Mouse (Mus musculus) heart, embryonic 14.5 days (tissue): Measurements from ENCODE around the gene Atrip. TPM values are rescaled to one million over a fixed set of nuclear protein-coding genes. Genes with fewer than 3 reads are reported as not detected.

Source experiments
- ATAC-seq: fragments of 200-750 bp; cut with Nextera tagmentation; 2 replicates; pipeline ENCODE4 v1.8.0; 2017; ENCODE audit warnings: low read depth, moderate TSS enrichment; ENCODE audit not compliant: insufficient number of reproducible peaks, insufficient read depth, low FRiP score
- H3K27ac ChIP-seq, 2 experiments: fragments of 200-500 bp in 1 of 2; fragments of 300-500 bp in 1 of 2; sonication (generic) in 1 of 2; replicated peaks in 1 of 2; 2 replicates each; pipeline ENCODE4 v1.5.1; 2012 to 2014; ENCODE audit warnings: low read depth in 2 of 2, low read length in 2 of 2, control low read depth in 1 of 2, mild to moderate bottlenecking in 1 of 2, mixed read lengths in 1 of 2; ENCODE audit not compliant: control insufficient read depth in 1 of 2, insufficient read depth in 1 of 2
- H3K27me3 ChIP-seq: fragments of 300-500 bp; sonication (generic); 2 replicates; pipeline ENCODE4 v1.6.1; 2014; ENCODE audit warnings: mild to moderate bottlenecking, low read length, control low read depth; ENCODE audit not compliant: control insufficient read depth, insufficient read depth
- H3K36me3 ChIP-seq: fragments of 300-500 bp; sonication (generic); 2 replicates; pipeline ENCODE4 v1.6.1; 2014; ENCODE audit warnings: mild to moderate bottlenecking, control low read depth, low read length, mixed read lengths; ENCODE audit not compliant: control insufficient read depth, insufficient read depth
- H3K4me1 ChIP-seq, 2 experiments: fragments of 200-500 bp in 1 of 2; fragments of 300-500 bp in 1 of 2; sonication (generic) in 1 of 2; 2 replicates each; pipeline ENCODE4 v1.6.1; 2012 to 2014; ENCODE audit warnings: low read length in 2 of 2, control low read depth in 1 of 2, mixed read lengths in 1 of 2; ENCODE audit not compliant: control insufficient read depth in 2 of 2, insufficient read depth in 2 of 2
- H3K4me2 ChIP-seq: fragments of 300-500 bp; sonication (generic); 2 replicates; pipeline ENCODE4 v1.6.1; 2014; ENCODE audit warnings: mild to moderate bottlenecking, low read length
- H3K4me3 ChIP-seq, 2 experiments: fragments of 200-500 bp in 1 of 2; fragments of 300-500 bp in 1 of 2; sonication (generic) in 1 of 2; 2 replicates each; pipeline ENCODE4 v1.5.1; 2012 to 2014; ENCODE audit warnings: low read length in 2 of 2, mild to moderate bottlenecking in 2 of 2, control low read depth in 1 of 2, low read depth in 1 of 2, moderate library complexity in 1 of 2; ENCODE audit not compliant: control insufficient read depth in 1 of 2, insufficient read depth in 1 of 2
- H3K9ac ChIP-seq: fragments of 300-500 bp; sonication (generic); 2 replicates; pipeline ENCODE4 v1.6.1; 2014; ENCODE audit warnings: mild to moderate bottlenecking, low read length
- H3K9me3 ChIP-seq: fragments of 300-500 bp; sonication (generic); 2 replicates; pipeline ENCODE4 v1.6.1; 2016; ENCODE audit warnings: low read length, control low read depth; ENCODE audit not compliant: control insufficient read depth
- WGBS: fragments of 180-500 bp; shearing (Covaris S2); extraction: QIAGEN DNeasy Blood & Tissue Kit; methylation state at CpG from one replicate; pipeline ENCODE4 v1.1.7; 2014; 5-methylcytosine and 5-hydroxymethylcytosine counted together
- polyA plus RNA-seq: library from polyadenylated mRNA; unstranded; fragments of >200 nt; fragmentation: Nextera tagmentation; extraction: Ambion mirVana; gene quantifications from 2 replicates; pipeline ENCODE4 v1.2.1, GENCODE M21; 2014

The Atrip gene
- polyA plus RNA-seq, 1 experiment from 2014 or later, result 17.5 TPM

DNA sequence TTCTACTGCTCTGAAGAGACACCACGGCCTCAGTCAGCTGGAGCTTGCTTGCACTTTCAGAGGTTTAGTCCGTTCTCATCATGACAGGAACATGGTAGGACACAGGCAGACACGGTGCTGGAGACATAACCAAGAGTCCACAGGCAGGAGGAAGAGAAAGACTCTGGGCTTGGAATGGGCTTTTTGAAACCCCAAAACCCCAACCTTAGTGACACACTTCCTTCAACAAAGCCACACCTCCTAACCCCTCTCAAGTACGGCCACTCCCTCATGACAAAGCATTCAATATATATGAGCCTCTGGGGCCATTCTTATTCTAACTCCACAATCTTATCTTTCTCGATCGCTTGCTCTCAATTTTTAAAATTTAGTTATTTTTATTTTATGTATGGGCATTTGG lies 41.5 kb downstream of the Atrip start:
- WGBS, result 76% methylated on average over 6 of the region's 6 CpGs
- no peak overlapping the region for H3K4me2 ChIP-seq
- H3K27me3 ChIP-seq, result no peaks in the 10 kb centered on the region
- no peak for ATAC-seq
- no peaks in the 10 kb centered on the region for H3K9me3 ChIP-seq
- no peak overlapping the region for H3K4me3 ChIP-seq
- no peak overlapping the region for H3K27ac ChIP-seq
- H3K9ac ChIP-seq, result no peak overlapping the region
- H3K4me1 ChIP-seq, result peaks cover 0 to 3% of the 10 kb centered on the region in 2 experiments; a peak in 1 of 4 replicates
- H3K36me3 ChIP-seq, result no peaks in the 10 kb centered on the region

DNA sequence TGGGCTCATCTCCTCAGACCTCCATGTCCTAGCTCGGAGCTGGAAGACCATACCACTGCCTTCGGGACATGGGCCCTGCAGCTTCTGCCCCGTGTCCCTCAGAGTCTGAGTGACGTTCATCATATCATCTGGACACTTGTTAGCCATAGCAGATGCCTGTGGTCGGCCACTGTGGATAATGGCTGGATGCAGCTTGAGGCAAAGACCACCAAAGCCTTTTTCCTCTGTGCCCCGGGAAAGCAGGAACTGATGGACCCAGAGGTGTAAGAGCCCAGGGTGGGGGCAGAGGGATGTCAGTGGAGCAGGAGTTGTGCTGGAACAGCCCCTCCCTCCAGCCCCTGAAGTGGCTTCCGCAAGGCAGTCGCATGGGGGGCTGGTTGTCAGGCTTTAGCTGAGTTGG lies 42.2 kb downstream of the Atrip start:
- Histone ChIP-seq H3K9me3 (no peaks in the 10 kb centered on the region), H3K27me3 (no peaks in the 10 kb centered on the region), H3K4me1 (peaks cover 0 to 7% of the 10 kb centered on the region in 2 experiments; a peak in 1 of 4 replicates), H3K4me3 (no peak overlapping the region), H3K4me2 (no peak overlapping the region), H3K9ac (no peak overlapping the region), H3K27ac (no peak overlapping the region), H3K36me3 (no peaks in the 10 kb centered on the region)
- no peak for ATAC-seq
- 76% methylated on average over 8 of the region's 8 CpGs for WGBS

DNA sequence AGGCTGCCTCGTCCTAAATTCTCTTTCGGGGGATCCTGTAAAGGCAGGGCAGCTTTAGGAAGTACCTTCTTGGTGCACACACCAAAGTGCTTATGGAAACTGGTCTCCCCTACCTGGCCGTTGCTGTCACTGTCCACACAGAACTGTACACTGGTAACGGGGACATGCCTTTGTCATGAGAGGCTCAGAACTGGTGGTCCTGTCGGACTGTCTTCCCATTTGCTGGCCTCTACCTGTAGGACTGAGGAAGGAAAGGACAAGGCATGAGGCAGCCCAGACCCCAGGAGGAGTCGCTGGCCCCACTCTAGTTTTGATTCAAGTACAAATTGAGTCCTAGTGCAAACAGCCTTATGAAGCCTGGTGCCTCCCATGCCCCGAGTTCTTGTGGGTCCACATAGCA lies 42.9 kb downstream of the Atrip start:
- 78% methylated on average over 7 of the region's 7 CpGs for WGBS
- Histone ChIP-seq H3K9me3 (no peaks in the 10 kb centered on the region), H3K9ac (no peak overlapping the region), H3K36me3 (no peaks in the 10 kb centered on the region), H3K4me1 (peaks cover 0 to 7% of the 10 kb centered on the region in 2 experiments; a peak in 1 of 4 replicates), H3K4me2 (no peak overlapping the region), H3K4me3 (no peak overlapping the region), H3K27ac (no peak overlapping the region), H3K27me3 (no peaks in the 10 kb centered on the region)
- ATAC-seq, result no peak

DNA sequence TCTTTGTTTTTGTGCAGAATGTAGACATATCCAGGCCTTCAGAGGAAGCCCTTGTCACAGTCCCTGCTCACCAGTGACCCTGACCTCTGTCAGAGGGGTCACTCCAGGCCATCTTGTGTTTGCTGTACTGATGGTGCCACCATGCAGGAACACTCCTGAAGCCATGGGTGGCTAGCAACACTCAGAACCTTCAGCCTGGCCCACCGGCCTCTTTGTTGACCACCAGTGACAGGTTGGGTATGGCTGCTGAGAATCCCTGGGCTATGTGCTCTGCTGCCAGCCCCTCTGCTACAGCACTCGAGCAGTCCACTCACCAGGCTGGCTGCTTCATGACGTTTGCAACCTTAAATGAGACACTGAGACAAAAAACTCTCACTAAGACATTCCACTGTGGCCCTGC lies 43.6 kb downstream of the Atrip start:
- Histone ChIP-seq H3K4me2 (no peak overlapping the region), H3K4me3 (no peak overlapping the region), H3K27ac (no peak overlapping the region), H3K9me3 (no peaks in the 10 kb centered on the region), H3K9ac (no peak overlapping the region), H3K4me1 (peaks cover 0 to 7% of the 10 kb centered on the region in 2 experiments; a peak in 1 of 4 replicates), H3K27me3 (no peaks in the 10 kb centered on the region), H3K36me3 (no peaks in the 10 kb centered on the region)
- no peak for ATAC-seq
- 62% methylated on average over 3 of the region's 3 CpGs for WGBS

DNA sequence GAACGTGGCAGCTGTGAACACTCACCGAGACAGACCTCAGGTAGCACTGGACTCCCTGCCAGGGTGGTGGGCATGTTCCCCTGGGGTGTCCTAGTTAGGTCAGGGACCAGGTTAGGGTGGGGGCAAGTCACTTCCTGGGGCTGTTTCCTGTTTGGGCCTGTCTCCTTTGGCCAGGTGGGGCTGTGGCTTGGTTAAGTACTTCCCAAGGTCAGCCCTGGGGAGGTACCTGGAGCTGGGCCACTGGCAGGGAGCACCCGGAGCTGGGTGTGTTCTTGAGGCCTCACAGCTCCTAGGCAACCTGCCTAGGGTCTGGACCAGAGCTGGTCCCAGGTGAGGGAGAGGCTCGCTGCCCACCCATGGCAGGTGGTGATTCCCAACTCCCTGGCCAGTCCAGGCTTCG lies 45.0 kb downstream of the Atrip start:
- Histone ChIP-seq H3K27me3 (no peaks in the 10 kb centered on the region), H3K27ac (no peak overlapping the region), H3K9me3 (no peaks in the 10 kb centered on the region), H3K36me3 (no peaks in the 10 kb centered on the region), H3K4me1 (peaks cover 0 to 7% of the 10 kb centered on the region in 2 experiments; a peak in 1 of 4 replicates), H3K4me2 (no peak overlapping the region), H3K9ac (no peak overlapping the region), H3K4me3 (no peak overlapping the region)
- no peak for ATAC-seq
- WGBS, result 72% methylated on average over 5 of the region's 5 CpGs

DNA sequence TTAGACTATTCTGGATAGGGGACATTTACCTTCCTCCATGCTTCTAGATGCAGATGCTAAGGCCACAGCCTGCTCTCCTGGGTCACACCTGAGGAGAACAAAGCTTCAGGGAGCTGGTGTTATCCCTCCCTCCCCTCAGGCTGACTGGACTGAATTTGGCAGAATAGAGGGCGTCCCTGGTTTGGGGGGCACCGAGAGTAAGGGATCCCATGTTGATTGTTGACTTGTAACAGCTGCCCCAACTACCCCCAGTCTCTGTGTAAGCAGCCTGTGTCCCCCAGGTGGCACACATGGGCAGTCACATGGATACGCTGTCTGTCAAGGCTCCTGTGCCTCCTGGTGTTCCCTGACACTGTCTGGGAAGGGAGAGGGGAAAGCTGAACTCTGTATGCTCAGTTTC lies 45.5 kb downstream of the Atrip start:
- Histone ChIP-seq H3K9ac (no peak overlapping the region), H3K9me3 (no peaks in the 10 kb centered on the region), H3K4me2 (no peak overlapping the region), H3K27ac (no peak overlapping the region), H3K4me1 (peaks cover 0 to 7% of the 10 kb centered on the region in 2 experiments; a peak in 1 of 4 replicates), H3K27me3 (no peaks in the 10 kb centered on the region), H3K36me3 (no peaks in the 10 kb centered on the region), H3K4me3 (no peak overlapping the region)
- no peak for ATAC-seq
- 64% methylated on average over 3 of the region's 3 CpGs for WGBS

DNA sequence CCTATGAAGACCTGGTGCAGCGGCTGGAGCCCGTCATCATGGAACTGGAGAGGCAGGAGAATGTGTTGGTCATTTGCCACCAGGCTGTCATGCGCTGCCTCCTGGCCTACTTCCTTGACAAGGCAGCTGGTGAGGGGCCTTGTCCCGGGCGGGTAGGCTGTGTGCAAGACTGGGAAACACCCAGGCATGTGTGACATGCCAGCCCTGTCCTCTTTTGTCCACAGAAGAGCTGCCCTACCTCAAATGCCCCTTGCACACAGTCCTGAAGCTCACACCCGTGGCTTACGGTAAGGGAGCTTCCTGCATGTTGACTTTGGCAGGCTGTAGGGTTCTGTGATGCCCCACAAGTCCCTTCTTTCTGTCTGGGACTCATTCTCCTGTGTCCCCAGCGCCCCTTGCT lies 46.4 kb downstream of the Atrip start:
- Histone ChIP-seq H3K36me3 (no peaks in the 10 kb centered on the region), H3K9ac (no peak overlapping the region), H3K27ac (no peak overlapping the region), H3K4me1 (peaks cover 0 to 7% of the 10 kb centered on the region in 2 experiments; a peak in 1 of 4 replicates), H3K4me2 (no peak overlapping the region), H3K9me3 (no peaks in the 10 kb centered on the region), H3K27me3 (no peaks in the 10 kb centered on the region), H3K4me3 (no peak overlapping the region)
- WGBS, result 57% methylated on average over 8 of the region's 8 CpGs
- ATAC-seq, result no peak
